ENCODE assay signal across 22 mouse cellular contexts in genomic region chr16:96906630-96907029, GRCm38 (mm10).
DNase-seq lines count a peak whose midpoint lies in the region; ATAC-seq lines count a peak whose summit lies in the region.
"Had no signal": no experiment of that assay in that cellular context is flagged by ENCODE, and none has a peak within 500 bp of the region (broad histone marks: within the 10 kb centered on the region; RNA-seq: fewer than 3 reads in every experiment).

No protein-coding gene starts in this region.

- ATAC-seq in heart, embryonic 12.5 days (ENCODE audit: insufficient number of reproducible peaks, low FRiP score), result peak; percentile 80
- ATAC-seq in liver, embryonic 13.5 days (ENCODE audit: low read depth), result peak; percentile 97
- ATAC-seq in stomach, embryonic 15.5 days (ENCODE audit: insufficient read depth, low FRiP score, low read depth), result peak; percentile 93
- ATAC-seq in kidney, embryonic 14.5 days (ENCODE audit: low FRiP score, low TSS enrichment), result no peak
- ATAC-seq in frontal cortex, adult (ENCODE audit: low TSS enrichment), result no peak
- ATAC-seq: activated CD4-positive, CD25-positive, alpha-beta regulatory T cell, adult 4 months; forebrain, embryonic 13.5 days; Patski had no signal

- no peaks in the 10 kb centered on the region for H3K27me3 ChIP-seq in heart, embryonic 12.5 days (replicated peaks)
- no peaks in the 10 kb centered on the region for H3K27me3 ChIP-seq in liver, embryonic 13.5 days
- H3K27me3 ChIP-seq in stomach, embryonic 15.5 days (replicated peaks), result no peaks in the 10 kb centered on the region
- H3K27me3 ChIP-seq in kidney, embryonic 14.5 days (ENCODE audit: control insufficient read depth, insufficient read depth, low read length), result no peaks in the 10 kb centered on the region
- H3K27me3 ChIP-seq: embryonic facial prominence, embryonic 15.5 days; forebrain, embryonic 13.5 days; Patski had no signal

- H3K4me1 ChIP-seq in heart, embryonic 12.5 days (replicated peaks), result peaks cover 10% of the 10 kb centered on the region
- H3K4me1 ChIP-seq in liver, embryonic 13.5 days (replicated peaks), result peaks cover 78% of the 10 kb centered on the region
- H3K4me1 ChIP-seq in stomach, embryonic 15.5 days, result no peaks in the 10 kb centered on the region
- 0 out of 2 replicates have a peak, but pooled peaks cover 4% of the 10 kb centered on the region for H3K4me1 ChIP-seq in kidney, embryonic 14.5 days (ENCODE audit: control insufficient read depth, insufficient read depth, low read length)
- H3K4me1 ChIP-seq: embryonic facial prominence, embryonic 15.5 days; forebrain, embryonic 13.5 days had no signal

- no peak overlapping the region for H3K9ac ChIP-seq in heart, embryonic 12.5 days
- H3K9ac ChIP-seq in liver, embryonic 13.5 days, result no peak overlapping the region
- no peak overlapping the region for H3K9ac ChIP-seq in stomach, embryonic 15.5 days
- no peak overlapping the region for H3K9ac ChIP-seq in kidney, embryonic 14.5 days (ENCODE audit: low read depth, low read length)
- H3K9ac ChIP-seq: embryonic facial prominence, embryonic 15.5 days; forebrain, embryonic 13.5 days; hindbrain, embryonic 14.5 days had no signal

- H3K9me3 ChIP-seq in heart, embryonic 12.5 days (replicated peaks), result no peaks in the 10 kb centered on the region
- no peaks in the 10 kb centered on the region for H3K9me3 ChIP-seq in liver, embryonic 13.5 days (replicated peaks)
- no peaks in the 10 kb centered on the region for H3K9me3 ChIP-seq in stomach, embryonic 15.5 days
- H3K9me3 ChIP-seq in kidney, embryonic 14.5 days (ENCODE audit: control insufficient read depth, low read length), result no peaks in the 10 kb centered on the region
- H3K9me3 ChIP-seq: embryonic facial prominence, embryonic 15.5 days; forebrain, embryonic 13.5 days had no signal

- no peak overlapping the region for H3K4me3 ChIP-seq in heart, embryonic 12.5 days
- H3K4me3 ChIP-seq in liver, embryonic 13.5 days (replicated peaks), result no peak overlapping the region
- no peak overlapping the region for H3K4me3 ChIP-seq in stomach, embryonic 15.5 days (replicated peaks)
- H3K4me3 ChIP-seq in kidney, embryonic 14.5 days (ENCODE audit: low read length), result no peak overlapping the region
- H3K4me3 ChIP-seq: embryonic facial prominence, embryonic 15.5 days; forebrain, embryonic 13.5 days had no signal

- no peak overlapping the region for H3K27ac ChIP-seq in heart, embryonic 12.5 days (ENCODE audit: poor library complexity, severe bottlenecking)
- H3K27ac ChIP-seq in liver, embryonic 13.5 days, result peak overlapping the region; percentile 94
- no peak overlapping the region for H3K27ac ChIP-seq in stomach, embryonic 15.5 days
- H3K27ac ChIP-seq in kidney, embryonic 14.5 days (ENCODE audit: low read depth, low read length), result no peak overlapping the region
- H3K27ac ChIP-seq: embryonic facial prominence, embryonic 15.5 days; forebrain, embryonic 13.5 days; hindbrain, embryonic 14.5 days had no signal

- WGBS in heart, embryonic 12.5 days, result 63% methylated on average over 2 of the region's 2 CpGs
- 18% methylated on average over 2 of the region's 2 CpGs for WGBS in liver, embryonic 13.5 days (ENCODE audit: insufficient replicate concordance)
- WGBS in stomach, embryonic 15.5 days, result 74% methylated on average over 2 of the region's 2 CpGs
- WGBS in kidney, embryonic 14.5 days, result 83% methylated on average over 2 of the region's 2 CpGs

- no peaks in the 10 kb centered on the region for H3K36me3 ChIP-seq in heart, embryonic 12.5 days
- H3K36me3 ChIP-seq in liver, embryonic 13.5 days, result no peaks in the 10 kb centered on the region
- no peaks in the 10 kb centered on the region for H3K36me3 ChIP-seq in stomach, embryonic 15.5 days
- H3K36me3 ChIP-seq in kidney, embryonic 14.5 days (ENCODE audit: control insufficient read depth, insufficient read depth, low read length), result no peaks in the 10 kb centered on the region
- H3K36me3 ChIP-seq: embryonic facial prominence, embryonic 15.5 days had no signal

- H3K4me2 ChIP-seq in heart, embryonic 12.5 days, result no peak overlapping the region
- peak overlapping the region; percentile 43 for H3K4me2 ChIP-seq in liver, embryonic 13.5 days
- H3K4me2 ChIP-seq in stomach, embryonic 15.5 days, result no peak overlapping the region
- H3K4me2 ChIP-seq in kidney, embryonic 14.5 days (replicated peaks; ENCODE audit: low read depth, low read length), result no peak overlapping the region
- H3K4me2 ChIP-seq: embryonic facial prominence, embryonic 15.5 days; forebrain, embryonic 13.5 days; hindbrain, embryonic 14.5 days had no signal

- no peak for DNase-seq in heart, adult 18-20 months
- peak; percentile 81 for DNase-seq in c-Kit-positive CD71-positive TER-119-positive erythroid progenitor cells, embryonic 14.5 days (ENCODE audit: low spot score)
- DNase-seq in liver, embryonic 13.5 days, result peak; percentile 72
- no peak for DNase-seq in cerebellum, adult 9-11 months
- DNase-seq: adrenal gland, postnatal 14 days; cerebellum, postnatal 10 days; embryo, embryonic 11 days; heart, postnatal 14 days; kidney, adult 11 months; kidney, postnatal 36 days; lung, postnatal 10 days; right cerebral cortex, postnatal 25 days; thymus, adult 18-20 months had no signal

Comparison
In these comparisons a context has a peak if more than half of its experiments do, and no peak if none do; other contexts are left out.
1. ATAC-seq: peak in heart, embryonic 12.5 days (single experiment), liver, embryonic 13.5 days (single experiment) and stomach, embryonic 15.5 days (single experiment); none in kidney, embryonic 14.5 days (single experiment) and frontal cortex, adult (single experiment).
2. DNase-seq: peak in c-Kit-positive CD71-positive TER-119-positive erythroid progenitor cells, embryonic 14.5 days (single experiment) and liver, embryonic 13.5 days (single experiment); none in heart, adult 18-20 months (0 of 2) and cerebellum, adult 9-11 months (single experiment).